Mouse (Mus musculus) E14TG2a.4 (cell line): ENCODE measurements at regions not wholly inside any gene's neighbourhood (a gene's known extent, or its start where the extent isn't known, plus 50 kb on each side); places are given as distances from the start of the nearest gene placed in this dataset.

Source experiments
- H3K27me3 ChIP-seq: 2 replicates; pipeline ENCODE4 v1.6.1; 2014; ENCODE audit warnings: low read length, control low read depth; ENCODE audit not compliant: insufficient read depth
- H3K36me3 ChIP-seq: 2 replicates; pipeline ENCODE4 v1.6.1; 2014; ENCODE audit warnings: low read length, control low read depth; ENCODE audit not compliant: insufficient read depth
- H3K4me1 ChIP-seq: replicated peaks from 2 replicates; pipeline ENCODE4 v1.6.1; 2014; ENCODE audit warnings: low read depth, low read length, control low read depth
- H3K4me3 ChIP-seq: replicated peaks from 2 replicates; pipeline ENCODE4 v1.5.1; 2014; ENCODE audit warnings: mild to moderate bottlenecking, low read length
- H3K9me3 ChIP-seq: 2 replicates; pipeline ENCODE4 v1.6.1; 2014; ENCODE audit warnings: low read length, control low read depth
- CTCF ChIP-seq: conservative IDR thresholded peaks from 2 replicates; pipeline ENCODE4 v1.5.1; 2014; ENCODE audit warnings: low read length
- NANOG ChIP-seq: IDR thresholded peaks from 2 replicates; pipeline ENCODE4 v1.6.1; 2014; ENCODE audit warnings: borderline replicate concordance, low read length, mixed read lengths
- POU5F1 ChIP-seq: IDR thresholded peaks from 2 replicates; pipeline ENCODE4 v1.6.1; 2014; ENCODE audit warnings: low read length, borderline replicate concordance

DNA sequence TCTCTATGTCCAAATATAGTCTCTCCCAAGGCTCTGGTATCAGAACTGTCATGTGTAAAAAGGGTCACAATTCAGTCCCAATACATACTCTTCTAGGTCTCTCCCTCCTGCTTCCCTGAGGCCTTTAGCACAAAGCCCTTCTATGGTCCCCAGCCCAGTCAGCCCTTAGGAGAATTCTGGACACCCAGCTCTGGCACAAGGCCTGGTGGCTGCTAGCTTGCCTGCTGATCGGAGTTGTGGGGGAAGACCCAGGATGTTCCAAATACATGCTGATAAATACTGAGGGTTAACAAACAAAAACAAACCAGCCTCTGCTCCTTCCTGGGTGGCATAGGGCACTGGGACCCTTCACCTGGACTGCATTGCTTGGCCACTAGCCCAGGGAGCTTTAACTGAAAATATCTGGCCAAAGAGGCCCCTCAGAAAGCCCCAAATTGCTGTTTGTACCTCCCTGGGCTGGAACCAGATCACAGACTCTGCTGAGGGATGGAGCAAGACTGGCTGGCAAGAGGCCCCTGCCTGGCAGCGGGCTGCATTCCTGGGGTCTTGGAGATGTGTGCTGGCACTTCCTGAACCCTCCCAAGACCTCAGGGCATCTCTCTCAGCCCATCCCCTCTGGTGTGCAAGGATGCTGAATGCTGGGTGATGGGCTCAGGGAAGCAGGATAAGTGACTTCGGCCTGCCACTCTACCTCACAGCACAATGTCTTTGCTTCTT is 114.3 kb downstream of the 1810010D01Rik start:
- Histone ChIP-seq H3K27me3 (0 out of 2 replicates have a peak, but pooled peaks cover 4% of the 10 kb centered on the region), H3K4me3 (no peak overlapping the region), H3K9me3 (no peaks in the 10 kb centered on the region), H3K36me3 (no peaks in the 10 kb centered on the region), H3K4me1 (peaks cover 26% of the 10 kb centered on the region)
- TF ChIP-seq CTCF: no peak
- no peak for TF ChIP-seq POU5F1
- TF ChIP-seq NANOG: no peak

GRCm38 (mm10) chr7:145092392-145093176 is 115.3 kb downstream of the 1810010D01Rik start:
- Histone ChIP-seq H3K4me1 (peaks cover 28% of the 10 kb centered on the region), H3K4me3 (no peak overlapping the region), H3K27me3 (peaks cover under 1% of the 10 kb centered on the region; the same call in 1 of the 2 replicates), H3K9me3 (no peaks in the 10 kb centered on the region), H3K36me3 (no peaks in the 10 kb centered on the region)
- no peak for TF ChIP-seq NANOG

DNA sequence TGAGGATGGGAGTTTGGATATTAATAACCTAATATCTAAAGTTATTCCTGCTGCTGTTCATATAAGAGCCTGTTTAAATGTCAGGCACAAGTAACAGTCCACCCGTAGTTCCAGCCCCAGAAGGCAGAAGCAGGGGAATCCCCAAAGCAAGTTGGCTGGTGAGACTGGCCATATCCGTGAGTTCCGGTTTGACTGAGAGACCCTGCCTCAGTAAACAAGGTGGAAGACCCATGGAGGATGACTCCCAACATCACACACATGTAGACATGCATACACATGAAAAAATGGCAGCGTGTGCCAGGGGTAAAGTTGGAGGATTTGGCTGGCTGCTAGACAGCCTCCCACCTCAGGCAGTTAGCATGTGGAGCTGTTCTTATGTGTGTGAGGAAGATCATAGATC is 117.1 kb downstream of the 1810010D01Rik start:
- Histone ChIP-seq H3K9me3 (no peaks in the 10 kb centered on the region), H3K27me3 (peaks cover 2% of the 10 kb centered on the region; the same call in 1 of the 2 replicates), H3K36me3 (no peaks in the 10 kb centered on the region), H3K4me3 (no peak overlapping the region), H3K4me1 (peaks cover 28% of the 10 kb centered on the region)
- TF ChIP-seq POU5F1 (no peak), CTCF (no peak), NANOG (no peak)

- peaks cover 2% of the 10 kb centered on the region; the same call in 1 of the 2 replicates for H3K27me3 ChIP-seq
- H3K4me1 ChIP-seq: peaks cover 27% of the 10 kb centered on the region
- H3K36me3 ChIP-seq: no peaks in the 10 kb centered on the region
- H3K9me3 ChIP-seq: peaks cover 6% of the 10 kb centered on the region; the same call in 1 of the 2 replicates
- H3K4me3 ChIP-seq: no peak overlapping the region
- no peak for TF ChIP-seq POU5F1
- TF ChIP-seq NANOG: no peak
- no peak for TF ChIP-seq CTCF
These were observed 118.6 kb downstream of the 1810010D01Rik start for GRCm38 (mm10) chr7:145089315-145089721.

DNA sequence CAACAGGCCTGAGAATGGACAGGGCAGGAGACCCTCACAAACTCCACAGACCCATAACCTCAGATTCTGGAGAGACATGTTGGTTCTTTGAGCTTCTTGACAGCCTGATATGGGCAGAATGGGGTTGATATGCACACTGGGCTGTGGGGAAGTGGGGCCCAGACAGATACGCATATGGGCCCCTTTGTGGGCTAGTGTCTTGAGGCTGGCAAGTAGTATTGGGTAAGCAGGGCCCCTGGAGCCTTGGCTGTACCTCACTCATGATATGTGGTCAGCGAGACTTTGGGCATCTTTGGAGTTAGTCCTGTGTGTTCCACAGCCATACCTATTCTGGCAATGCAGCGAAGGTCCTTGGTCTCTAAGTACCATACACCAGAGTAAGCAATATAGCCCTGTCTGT is 119.3 kb downstream of the 1810010D01Rik start:
- H3K4me3 ChIP-seq: no peak overlapping the region
- TF ChIP-seq CTCF (no peak), POU5F1 (no peak), NANOG (no peak)
- no peaks in the 10 kb centered on the region for H3K36me3 ChIP-seq
- peaks cover 6% of the 10 kb centered on the region; the same call in 1 of the 2 replicates for H3K9me3 ChIP-seq
- H3K4me1 ChIP-seq: peaks cover 21% of the 10 kb centered on the region
- H3K27me3 ChIP-seq: peaks cover 2% of the 10 kb centered on the region; the same call in 1 of the 2 replicates

GRCm38 (mm10) chr7:145087790-145088189 is 120.1 kb downstream of the 1810010D01Rik start:
- peaks cover 6% of the 10 kb centered on the region; the same call in 1 of the 2 replicates for H3K9me3 ChIP-seq
- H3K4me1 ChIP-seq: peaks cover 14% of the 10 kb centered on the region
- H3K36me3 ChIP-seq: no peaks in the 10 kb centered on the region
- H3K27me3 ChIP-seq: peaks cover 2% of the 10 kb centered on the region; the same call in 1 of the 2 replicates
- TF ChIP-seq POU5F1 (no peak), NANOG (no peak), CTCF (no peak)
- no peak overlapping the region for H3K4me3 ChIP-seq

DNA sequence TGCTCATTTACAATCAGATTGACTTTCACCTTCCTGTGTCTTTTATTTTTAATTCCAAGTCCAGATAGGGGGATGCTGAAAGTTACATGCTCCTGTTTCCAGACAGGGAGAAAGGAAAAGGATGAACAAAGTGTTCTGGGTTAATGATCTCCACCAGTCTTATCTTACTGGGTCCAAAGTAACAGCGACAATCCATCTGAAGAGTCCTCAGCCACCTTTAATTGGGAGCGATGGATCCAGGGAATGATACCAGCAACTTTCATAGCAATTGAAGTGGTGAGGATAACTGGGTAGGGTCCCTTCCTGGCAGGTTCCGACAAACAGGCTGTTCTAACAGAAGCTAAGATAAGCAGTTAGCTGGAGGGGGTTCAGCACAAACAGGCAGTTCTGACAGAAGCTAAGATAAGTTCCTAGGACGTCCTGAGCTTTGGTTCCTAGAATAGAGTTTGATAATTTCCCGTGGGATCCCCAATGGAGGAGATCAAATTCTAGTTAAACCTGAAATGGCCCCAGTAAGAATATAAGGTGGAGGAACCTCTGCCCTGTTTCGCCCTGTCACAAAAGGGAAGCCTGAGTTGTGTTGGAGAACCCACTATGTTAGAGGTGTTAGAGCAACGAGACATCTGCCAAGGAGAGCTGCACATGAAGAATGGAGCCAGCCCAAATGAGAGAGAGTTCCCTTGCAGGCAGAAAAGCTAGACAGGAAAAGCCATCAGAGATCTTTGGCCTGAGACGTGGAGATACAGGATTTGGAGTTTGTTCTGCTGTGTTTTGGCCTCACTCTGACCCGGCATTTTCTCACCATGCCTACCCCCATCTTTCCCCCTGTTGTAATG is 124.8 kb downstream of the 1810010D01Rik start:
- Histone ChIP-seq H3K36me3 (no peaks in the 10 kb centered on the region), H3K4me3 (no peak overlapping the region), H3K9me3 (peaks cover 6% of the 10 kb centered on the region; the same call in 1 of the 2 replicates), H3K4me1 (0 out of 2 replicates have a peak, but pooled peaks cover 5% of the 10 kb centered on the region), H3K27me3 (0 out of 2 replicates have a peak, but pooled peaks cover 6% of the 10 kb centered on the region)
- no peak for TF ChIP-seq POU5F1
- no peak for TF ChIP-seq NANOG
- no peak for TF ChIP-seq CTCF

- peaks cover 9% of the 10 kb centered on the region for H3K27me3 ChIP-seq
- H3K36me3 ChIP-seq: no peaks in the 10 kb centered on the region
- H3K4me3 ChIP-seq: no peak overlapping the region
- no peaks in the 10 kb centered on the region for H3K9me3 ChIP-seq
- peaks cover 11% of the 10 kb centered on the region for H3K4me1 ChIP-seq
- TF ChIP-seq CTCF (no peak), POU5F1 (no peak), NANOG (no peak)
These were observed 132.5 kb upstream of the Ccnd1 start for GRCm38 (mm10) chr7:145071996-145072790.
